Mouse (Mus musculus): Measurements from ENCODE around the gene Fam124b.

DNA sequence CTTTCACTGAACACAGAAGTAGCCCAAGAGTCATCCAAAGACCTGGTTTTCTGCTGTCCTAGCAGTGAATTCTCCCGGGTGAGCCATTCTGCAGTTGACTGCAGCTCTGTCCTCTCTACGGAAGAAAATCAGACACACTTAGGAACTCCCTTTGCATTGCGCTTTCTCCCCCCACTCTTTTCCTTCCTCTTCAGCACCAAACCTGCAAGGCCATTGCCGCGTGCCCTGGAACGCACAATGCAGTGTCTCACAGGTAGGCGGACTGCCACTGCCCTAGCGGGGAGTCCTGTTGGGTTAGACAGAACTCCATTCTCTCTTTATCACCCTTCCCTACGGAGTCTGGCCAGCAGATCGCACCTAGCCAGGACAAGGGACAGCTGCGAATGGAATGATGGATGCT, 21.2 kb upstream of the Fam124b start:
- TF ChIP-seq CTCF (IDR thresholded peaks at IDR 0.05; ENCODE audit: extremely low read depth, insufficient read depth, low read length) (no peak), POLR2A (IDR thresholded peaks at IDR 0.05; ENCODE audit: extremely low read depth, insufficient read depth, low read length) (no peak)
